Mouse (Mus musculus) C2C12 (cell line): Measurements from ENCODE around the gene Tac2. TPM values are rescaled to one million over a fixed set of nuclear protein-coding genes. Genes with fewer than 3 reads are reported as not detected.

Experiments used
- H3K27me3 ChIP-seq: one replicate; pipeline ENCODE4 v1.6.1; 2011; ENCODE audit not compliant: control insufficient read depth, insufficient read depth, insufficient read length
- H3K36me3 ChIP-seq: one replicate; pipeline ENCODE4 v1.6.1; 2011; ENCODE audit not compliant: control insufficient read depth, insufficient read depth
- H3K4me3 ChIP-seq: one replicate; pipeline ENCODE4 v1.5.1; 2011; ENCODE audit warnings: mild to moderate bottlenecking, control low read depth; ENCODE audit not compliant: poor library complexity, insufficient read depth, severe bottlenecking
- H3K79me2 ChIP-seq: one replicate; pipeline ENCODE4 v1.6.1; 2011; ENCODE audit not compliant: control insufficient read depth, insufficient read depth
- H3K79me3 ChIP-seq: one replicate; pipeline ENCODE4 v1.6.1; 2011; ENCODE audit warnings: low read depth, control low read depth
- H3ac ChIP-seq: one replicate; pipeline ENCODE3; 2011; ENCODE audit warnings: low read depth; ENCODE audit not compliant: control insufficient read depth, insufficient read length
- CEBPB ChIP-seq: IDR thresholded peaks from one replicate; pipeline ENCODE4 v1.6.1; 2011; ENCODE audit warnings: low read depth, mild to moderate bottlenecking, control low read depth, moderate library complexity
- CTCF ChIP-seq: IDR thresholded peaks from one replicate; pipeline ENCODE4 v1.5.1; 2011; ENCODE audit not compliant: control insufficient read depth, insufficient read depth, insufficient read length
- FOSL1 ChIP-seq: IDR thresholded peaks from one replicate; pipeline ENCODE4 v1.8.0; 2011; ENCODE audit warnings: mild to moderate bottlenecking, low read length; ENCODE audit not compliant: poor library complexity, insufficient read depth, severe bottlenecking
- MAX ChIP-seq: IDR thresholded peaks from one replicate; pipeline ENCODE4 v1.6.1; 2011; ENCODE audit warnings: mild to moderate bottlenecking, control low read depth
- MYOD1 ChIP-seq: IDR thresholded peaks from one replicate; pipeline ENCODE4 v1.6.1; 2011; ENCODE audit warnings: low read depth; ENCODE audit not compliant: control insufficient read depth, insufficient read length
- MYOG ChIP-seq: IDR thresholded peaks from one replicate; pipeline ENCODE4 v1.6.1; 2011; ENCODE audit not compliant: control insufficient read depth, insufficient read length; ENCODE audit errors: extremely low read depth
- USF1 ChIP-seq: IDR thresholded peaks from one replicate; pipeline ENCODE4 v1.6.1; 2011; ENCODE audit warnings: low read depth, mild to moderate bottlenecking, control low read depth, moderate library complexity
- polyA plus RNA-seq: library from polyadenylated mRNA; unstranded; fragments of >200 nt; fragmentation: generic; extraction: Trizol; gene quantifications from one replicate; pipeline ENCODE4 v1.2.1, GENCODE M21; 2012; ENCODE audit warnings: missing spikeins

Gene Tac2
- polyA plus RNA-seq, 1 experiment = not detected

DNA sequence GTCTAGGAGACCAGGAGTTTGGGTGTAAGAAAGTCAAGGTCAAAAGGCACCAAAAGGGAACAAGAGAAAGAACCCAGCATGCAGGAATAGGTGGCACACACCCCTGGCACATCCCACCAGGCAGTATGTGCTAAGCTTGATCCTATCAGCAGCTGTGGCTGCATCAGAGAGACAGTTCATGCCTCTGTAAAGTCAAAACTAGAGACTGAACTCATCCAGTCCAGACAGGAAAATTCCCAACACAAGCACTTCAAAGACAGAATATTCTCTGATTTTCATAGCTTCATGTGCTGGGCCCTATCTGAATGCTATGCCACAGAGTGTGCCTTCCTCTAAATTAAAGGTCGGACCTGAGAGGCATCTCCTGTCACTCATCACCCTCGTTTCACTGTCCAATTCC, 13.3 kb downstream of the Tac2 start:
- no peak for TF ChIP-seq MYOD1
- no peak for TF ChIP-seq FOSL1
- no peak for TF ChIP-seq MAX
- TF ChIP-seq MYOG = no peak
- TF ChIP-seq USF1 = no peak
- no peak for TF ChIP-seq CTCF
- TF ChIP-seq CEBPB = no peak
- H3ac ChIP-seq = no peak overlapping the region
- peaks cover 14% of the 10 kb centered on the region for H3K36me3 ChIP-seq
- H3K27me3 ChIP-seq = peaks cover 15% of the 10 kb centered on the region
- H3K4me3 ChIP-seq = no peak overlapping the region
- peaks cover 30% of the 10 kb centered on the region for H3K79me2 ChIP-seq
- peaks cover 18% of the 10 kb centered on the region for H3K79me3 ChIP-seq

DNA sequence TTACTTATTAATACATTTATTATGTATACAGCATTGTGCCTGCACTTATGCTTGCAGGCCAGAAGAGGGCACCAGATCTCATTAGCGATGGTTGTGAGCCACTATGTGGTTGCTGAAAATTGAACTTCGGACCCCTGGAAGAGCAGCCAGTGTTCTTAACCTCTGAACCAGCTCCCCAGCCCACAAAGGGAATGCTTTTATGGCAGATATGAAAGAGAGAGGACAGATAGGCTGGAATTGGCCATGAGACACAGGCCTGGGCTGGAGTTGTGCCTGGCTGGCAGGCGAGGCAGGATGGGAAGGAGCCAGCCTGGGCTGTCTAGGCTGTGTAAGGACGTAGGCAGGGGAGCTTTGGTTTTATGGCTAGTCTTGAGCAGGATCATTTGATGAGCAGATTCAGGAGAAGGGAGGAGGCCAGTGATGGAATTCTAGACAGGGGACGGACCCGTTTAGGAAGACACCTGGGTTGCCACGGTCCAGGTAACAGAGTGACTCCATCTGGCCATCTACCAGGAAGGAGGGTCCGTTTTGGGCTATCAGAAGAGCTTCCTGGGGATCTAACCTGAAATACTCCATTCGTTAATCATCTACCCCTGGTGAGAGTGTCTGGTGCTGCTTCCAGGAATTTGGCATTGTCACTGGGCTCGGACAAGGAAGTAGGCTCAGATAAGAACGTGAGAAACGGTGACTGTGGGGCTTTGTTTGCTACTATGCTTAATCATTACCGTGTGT, 14.0 kb downstream of the Tac2 start:
- H3K79me2 ChIP-seq = peaks cover 35% of the 10 kb centered on the region
- no peak overlapping the region for H3K4me3 ChIP-seq
- no peak for TF ChIP-seq MAX
- TF ChIP-seq FOSL1 = no peak
- TF ChIP-seq MYOG = no peak
- TF ChIP-seq CEBPB = no peak
- no peak for TF ChIP-seq USF1
- TF ChIP-seq CTCF = no peak
- no peak for TF ChIP-seq MYOD1
- peaks cover 23% of the 10 kb centered on the region for H3K79me3 ChIP-seq
- H3K27me3 ChIP-seq = peaks cover 13% of the 10 kb centered on the region
- peaks cover 22% of the 10 kb centered on the region for H3K36me3 ChIP-seq
- H3ac ChIP-seq = no peak overlapping the region

DNA sequence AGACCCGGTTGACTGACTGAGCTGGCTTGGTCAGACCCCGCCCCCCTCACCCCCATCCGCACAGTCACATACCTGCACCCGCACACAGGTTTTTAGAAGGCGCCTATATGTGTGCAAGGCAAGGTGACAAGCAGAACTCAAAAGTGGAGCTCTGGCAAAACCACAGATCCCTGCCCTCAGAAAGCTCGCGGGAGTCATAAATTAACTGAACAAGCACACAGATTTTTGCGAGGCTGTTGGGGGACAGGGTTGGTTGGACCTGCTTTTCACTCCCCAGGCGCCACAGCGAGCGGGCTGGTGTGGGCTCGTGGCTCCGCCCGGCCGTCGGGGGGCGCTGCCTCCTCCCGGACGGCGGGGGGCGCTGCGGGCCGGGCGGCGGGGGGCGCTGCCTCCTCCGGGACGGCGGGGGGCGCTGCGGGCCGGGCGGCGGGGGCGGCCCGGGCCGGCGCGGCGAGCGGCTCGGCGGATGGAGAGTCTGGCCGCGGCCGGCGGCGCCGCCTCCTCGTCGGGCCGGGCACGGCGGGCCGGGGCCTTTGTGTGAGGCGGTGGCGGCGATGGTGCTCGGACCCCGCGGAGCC, 14.9 kb downstream of the Tac2 start, which contains the start of gene Zbtb39:
Zbtb39 (plus strand) TSS at position 456 of the 578 bp plus-strand sequence.
- Histone ChIP-seq H3K79me2 (peaks cover 35% of the 10 kb centered on the region), H3ac (peak within 1 kb of the TSS; percentile 98), H3K27me3 (peaks cover 5% of the 10 kb centered on the region), H3K79me3 (peaks cover 30% of the 10 kb centered on the region), H3K36me3 (peaks cover 31% of the 10 kb centered on the region), H3K4me3 (peak within 1 kb of the TSS; percentile 89)
- TF ChIP-seq MYOD1 (no peak), CTCF (peak; percentile 99)

DNA sequence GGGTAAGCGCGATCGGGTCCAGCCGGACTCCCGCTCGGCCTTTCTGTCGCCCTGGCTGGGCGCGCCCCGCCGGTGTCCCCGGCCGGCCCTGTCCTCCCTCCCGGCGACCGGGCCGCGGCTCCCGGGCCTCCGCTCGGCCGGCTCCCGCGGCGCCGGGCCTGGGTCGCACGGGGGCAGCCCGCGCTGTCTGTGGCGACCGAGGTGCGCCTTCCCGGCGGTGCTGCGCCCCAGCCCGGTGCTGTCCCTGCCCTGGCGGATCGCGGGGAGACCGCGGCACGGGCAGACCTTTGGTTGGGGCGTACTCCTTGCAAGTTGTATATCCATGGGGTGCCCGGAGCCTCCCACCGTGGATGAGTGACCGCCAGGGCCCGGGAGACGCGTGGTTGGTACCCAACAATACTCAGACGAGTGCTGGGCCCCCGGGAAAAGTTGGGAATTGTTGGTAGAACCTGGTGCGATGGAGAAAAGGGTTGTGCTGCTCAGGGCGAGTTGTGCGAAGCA, 15.4 kb downstream of the Tac2 start:
- Histone ChIP-seq H3ac (peak overlapping the region; percentile 98), H3K36me3 (peaks cover 35% of the 10 kb centered on the region), H3K79me3 (peaks cover 34% of the 10 kb centered on the region), H3K79me2 (peaks cover 38% of the 10 kb centered on the region), H3K27me3 (peaks cover 5% of the 10 kb centered on the region), H3K4me3 (peak overlapping the region; percentile 89)
- TF ChIP-seq MYOG (no peak), CTCF (no peak), FOSL1 (no peak), CEBPB (no peak), USF1 (no peak), MYOD1 (no peak), MAX (no peak)

DNA sequence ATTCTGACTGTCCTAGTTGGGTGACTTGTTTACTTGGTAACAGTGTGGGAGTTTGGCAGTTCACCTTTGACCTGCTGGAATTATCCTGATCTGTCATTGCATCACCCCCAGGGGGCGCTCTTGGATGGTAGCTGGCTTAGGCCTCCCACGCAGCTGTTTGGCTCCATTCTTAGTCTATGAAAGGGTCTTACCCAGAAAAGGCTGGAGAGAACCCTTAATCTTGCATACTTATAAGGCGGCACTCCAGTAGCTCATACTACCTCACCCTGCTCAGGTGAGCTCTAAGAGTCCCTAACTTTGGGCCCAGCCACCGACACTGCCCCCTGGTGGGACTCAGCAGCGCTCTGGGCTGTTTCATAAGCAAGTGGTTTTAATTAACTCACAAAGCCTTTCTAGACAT, 20.4 kb downstream of the Tac2 start:
- Histone ChIP-seq H3K36me3 (peaks cover 60% of the 10 kb centered on the region), H3K79me2 (peaks cover 48% of the 10 kb centered on the region), H3K4me3 (no peak overlapping the region), H3ac (no peak overlapping the region), H3K27me3 (no peaks in the 10 kb centered on the region), H3K79me3 (peaks cover 34% of the 10 kb centered on the region)
- no peak for TF ChIP-seq MAX
- no peak for TF ChIP-seq FOSL1
- TF ChIP-seq CEBPB = peak; percentile 1
- TF ChIP-seq MYOG = no peak
- TF ChIP-seq CTCF = peak; percentile 33

DNA sequence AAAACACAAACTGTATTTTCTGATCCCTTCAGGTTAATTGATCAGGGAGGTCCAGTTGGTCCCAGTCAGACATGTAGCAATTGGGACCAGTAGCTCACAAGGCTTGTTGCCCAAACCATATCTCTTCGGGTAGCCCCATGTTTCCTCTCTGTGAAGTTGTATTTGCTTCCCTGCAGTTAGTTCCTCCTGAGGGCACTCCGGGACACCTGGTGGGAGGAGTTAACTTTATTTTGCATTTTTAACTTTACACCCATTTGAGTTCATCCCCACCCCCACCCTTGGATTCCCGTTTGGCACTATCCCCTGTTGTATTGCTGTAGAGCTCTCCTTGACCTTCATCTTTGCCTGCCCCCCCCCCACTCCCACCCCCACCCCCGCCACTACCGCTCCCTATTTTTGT, 21.6 kb downstream of the Tac2 start:
- Histone ChIP-seq H3ac (no peak overlapping the region), H3K27me3 (no peaks in the 10 kb centered on the region), H3K79me3 (peaks cover 24% of the 10 kb centered on the region), H3K79me2 (peaks cover 36% of the 10 kb centered on the region), H3K4me3 (no peak overlapping the region), H3K36me3 (peaks cover 60% of the 10 kb centered on the region)
- TF ChIP-seq MYOG (no peak), CTCF (no peak), MAX (no peak), CEBPB (no peak), USF1 (no peak), MYOD1 (no peak)
